Mouse (Mus musculus): ENCODE results near the gene Fam169b.

GRCm38 (mm10) chr7:68228491-68228890, 45.1 kb upstream of the Fam169b start:
- no peak for TF ChIP-seq CTCF (IDR thresholded peaks at IDR 0.05; ENCODE audit: low read depth, low read length)
- TF ChIP-seq POLR2A (IDR thresholded peaks at IDR 0.05; ENCODE audit: extremely low read depth, insufficient read depth, low read length): no peak

All from liver, adult 2 months (tissue).